8 mouse cellular contexts compared by ENCODE assay signal in genomic region chr8:111732406-111733085, GRCm38 (mm10). TPM values are rescaled to one million over a fixed set of nuclear protein-coding genes. Genes with fewer than 3 reads are reported as not detected.
DNase-seq lines count a peak whose midpoint lies in the region; ATAC-seq and TF ChIP-seq lines count a peak whose summit lies in the region.

No protein-coding gene starts in this region.

- no peaks in the 10 kb centered on the region for H3K27me3 ChIP-seq in midbrain, embryonic 11.5 days (ENCODE audit: control insufficient read depth, insufficient read depth, low read length)

- peak overlapping the region; percentile 94 for H3K4me2 ChIP-seq in midbrain, embryonic 11.5 days

- no peak for TF ChIP-seq POLR2A in embryonic fibroblast, embryonic 13.5 days (IDR thresholded peaks at IDR 0.05; ENCODE audit: low read depth, low read length)

- TF ChIP-seq CTCF in embryonic fibroblast, embryonic 13.5 days (IDR thresholded peaks at IDR 0.05; ENCODE audit: borderline replicate concordance, insufficient read depth, low read length), result no peak

- WGBS in midbrain, embryonic 11.5 days, result 30% methylated on average over 10 of the region's 10 CpGs

- H3K9me3 ChIP-seq in midbrain, embryonic 11.5 days (ENCODE audit: control insufficient read depth, low read length), result no peaks in the 10 kb centered on the region

- H3K27ac ChIP-seq in embryonic fibroblast, embryonic 13.5 days (ENCODE audit: insufficient read depth, low read length), result peak overlapping the region; percentile 93
- peak overlapping the region; percentile 71 for H3K27ac ChIP-seq in midbrain, embryonic 11.5 days (ENCODE audit: low read depth, low read length)

- peaks cover 61% of the 10 kb centered on the region for H3K4me1 ChIP-seq in embryonic fibroblast, embryonic 13.5 days (ENCODE audit: control insufficient read depth, insufficient read depth, low read length)
- peaks cover 66% of the 10 kb centered on the region for H3K4me1 ChIP-seq in midbrain, embryonic 11.5 days (ENCODE audit: control insufficient read depth, insufficient read depth, low read length)

- H3K9ac ChIP-seq in midbrain, embryonic 11.5 days (ENCODE audit: low read length), result 0 out of 2 replicates have a peak overlapping the region, but pooled peaks have one; percentile 25

- no peaks in the 10 kb centered on the region for H3K36me3 ChIP-seq in midbrain, embryonic 11.5 days (ENCODE audit: control insufficient read depth, insufficient read depth, low read length)

- peak overlapping the region; percentile 19 for H3K4me3 ChIP-seq in embryonic fibroblast, embryonic 13.5 days (ENCODE audit: insufficient read depth, low read length)
- peak overlapping the region; percentile 74 for H3K4me3 ChIP-seq in midbrain, embryonic 11.5 days (ENCODE audit: low read depth, low read length)

- DNase-seq in cerebellum, adult 9-11 months, result peak; percentile 59
- DNase-seq in 3T3-L1 (ENCODE audit: low read depth, low spot score), result peak; percentile 52
- DNase-seq in kidney, adult 9 months, result peak; percentile 64
- no peak for DNase-seq in midbrain, embryonic 11.5 days (ENCODE audit: low spot score, missing footprints)
- no peak for DNase-seq in thymus, postnatal 10 days (ENCODE audit: low spot score in 2 of 2)

- ATAC-seq in cerebellum, adult (ENCODE audit: insufficient number of reproducible peaks, low FRiP score, low TSS enrichment), result no peak
- no peak for ATAC-seq in midbrain, embryonic 11.5 days (ENCODE audit: low FRiP score)
- no peak for ATAC-seq in activated CD4-positive, CD25-positive, alpha-beta regulatory T cell, adult 4 months

RNA-seq across cellular contexts. Expression of gene Bcar1, which starts 11.1 kb away (rescaled TPM):
- polyA plus RNA-seq in embryonic fibroblast, embryonic 13.5 days (2011; ENCODE audit: insufficient read length, low read depth, missing spikeins), result 37.0 and 45.8 TPM in 2 replicates
- 36.2 and 42.1 TPM in 2 replicates for polyA plus RNA-seq in midbrain, embryonic 11.5 days (2014; fragmentation: Nextera tagmentation; extraction: Ambion mirVana)
- polyA plus RNA-seq in activated CD4-positive, CD25-positive, alpha-beta regulatory T cell, adult 4 months (2017; shearing (Covaris generic)), result under 1 TPM; 0.21 to 0.38 TPM

RNA-seq across cellular contexts. Expression of gene Ctrb1, which starts 41.7 kb away (rescaled TPM):
- not detected in 2 replicates for polyA plus RNA-seq in embryonic fibroblast, embryonic 13.5 days (2011; ENCODE audit: insufficient read length, low read depth, missing spikeins)
- not detected in 2 replicates for polyA plus RNA-seq in midbrain, embryonic 11.5 days (2014; fragmentation: Nextera tagmentation; extraction: Ambion mirVana)
- not detected for polyA plus RNA-seq in activated CD4-positive, CD25-positive, alpha-beta regulatory T cell, adult 4 months (2017; shearing (Covaris generic))

Comparison
In these comparisons a context has a peak if more than half of its experiments do, and no peak if none do; other contexts are left out.
1. DNase-seq: peak in cerebellum, adult 9-11 months (single experiment), 3T3-L1 (single experiment) and kidney, adult 9 months (single experiment); none in midbrain, embryonic 11.5 days (single experiment) and thymus, postnatal 10 days (0 of 2).
2. RNA of gene Bcar1, which starts 11.1 kb away (polyA plus RNA-seq): 36.2 to 42.1 TPM in midbrain, embryonic 11.5 days and 37.0 to 45.8 TPM in embryonic fibroblast, embryonic 13.5 days; 0.21 to 0.38 TPM in activated CD4-positive, CD25-positive, alpha-beta regulatory T cell, adult 4 months; every median in the first group is over 10 times any median in the second.